ENCODE assay signal across 20 mouse cellular contexts in the genomic region with DNA sequence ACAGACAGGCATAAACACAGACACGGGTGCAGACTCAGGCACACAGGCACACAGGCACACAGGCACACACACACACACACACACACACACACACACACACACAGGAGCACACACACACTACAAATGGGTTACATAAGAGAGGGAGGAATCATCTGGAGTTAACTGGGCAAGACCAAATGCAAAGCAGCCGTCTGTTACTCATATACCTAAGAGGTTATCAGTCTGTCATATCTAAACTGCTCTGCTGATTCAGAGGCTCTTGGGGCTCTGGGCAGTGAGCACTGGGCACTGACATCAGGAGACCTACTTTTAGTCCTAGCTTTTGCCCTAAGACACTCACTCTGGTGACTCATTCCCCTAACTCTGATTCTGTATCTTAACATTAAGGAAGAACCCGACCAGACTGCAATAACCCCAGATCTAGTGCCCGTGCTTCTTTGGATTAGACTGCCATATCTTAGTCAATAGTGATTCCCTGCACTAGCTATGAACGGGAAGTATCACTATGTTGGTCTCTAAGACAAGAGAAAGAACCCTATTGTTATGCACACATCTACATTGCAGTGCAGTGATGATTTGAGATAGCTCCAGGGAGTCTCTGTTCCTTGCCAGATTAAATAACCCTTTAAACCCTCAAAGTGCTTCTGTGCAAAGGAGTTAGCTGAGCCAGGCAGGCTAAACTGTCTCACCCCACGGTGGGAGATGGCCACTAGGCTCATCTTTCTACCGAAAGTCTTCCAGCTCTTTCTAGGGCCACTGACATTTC.
DNase-seq lines count a peak whose midpoint lies in the region; ATAC-seq lines count a peak whose summit lies in the region.
"Had no signal": no experiment of that assay in that cellular context is flagged by ENCODE, and none has a peak within 500 bp of the region (broad histone marks: within the 10 kb centered on the region; RNA-seq: fewer than 3 reads in every experiment).

No protein-coding gene starts in this region.

- peaks cover 3% of the 10 kb centered on the region; the same call in 1 of the 2 replicates for H3K4me1 ChIP-seq in hindbrain, embryonic 13.5 days (replicated peaks)
- H3K4me1 ChIP-seq in hindbrain, embryonic 12.5 days: no peaks in the 10 kb centered on the region
- H3K4me1 ChIP-seq: heart, embryonic 12.5 days; midbrain, embryonic 13.5 days; neural tube, embryonic 15.5 days had no signal

- DNase-seq in heart, adult 11 months: peak; percentile 53
- no peak for DNase-seq in heart, adult 9 months (ENCODE audit: low spot score in 2 of 2)
- DNase-seq in A20 (ENCODE audit: low read depth, low spot score) (peak; percentile 10), NIH3T3 (ENCODE audit: low read depth) (peak; percentile 10)
- DNase-seq: cerebellum, adult 8-10 months; gastrocnemius, postnatal 14 days; kidney, adult 11 months; left cerebral cortex, postnatal 4 days; lung, adult 2 months; lung, postnatal 4 days had no signal

- no peaks in the 10 kb centered on the region for H3K27me3 ChIP-seq in hindbrain, embryonic 13.5 days
- no peaks in the 10 kb centered on the region for H3K27me3 ChIP-seq in hindbrain, embryonic 12.5 days
- H3K27me3 ChIP-seq: forebrain, embryonic 13.5 days; heart, embryonic 12.5 days; midbrain, embryonic 13.5 days; neural tube, embryonic 15.5 days had no signal

- H3K9me3 ChIP-seq in hindbrain, embryonic 13.5 days: no peaks in the 10 kb centered on the region
- H3K9me3 ChIP-seq in hindbrain, embryonic 12.5 days (replicated peaks): no peaks in the 10 kb centered on the region
- H3K9me3 ChIP-seq: forebrain, embryonic 13.5 days; heart, embryonic 12.5 days; midbrain, embryonic 13.5 days; neural tube, embryonic 15.5 days had no signal

- H3K4me2 ChIP-seq in hindbrain, embryonic 13.5 days: no peak overlapping the region
- H3K4me2 ChIP-seq in hindbrain, embryonic 12.5 days (replicated peaks): no peak overlapping the region
- H3K4me2 ChIP-seq: forebrain, embryonic 13.5 days; heart, embryonic 12.5 days; midbrain, embryonic 13.5 days; neural tube, embryonic 15.5 days had no signal

- 63% methylated on average over 7 of the region's 7 CpGs for WGBS in hindbrain, embryonic 13.5 days
- 62% methylated on average over 7 of the region's 7 CpGs for WGBS in hindbrain, embryonic 12.5 days

- H3K9ac ChIP-seq in hindbrain, embryonic 13.5 days: no peak overlapping the region
- no peak overlapping the region for H3K9ac ChIP-seq in hindbrain, embryonic 12.5 days
- H3K9ac ChIP-seq: forebrain, embryonic 13.5 days; heart, embryonic 12.5 days; midbrain, embryonic 13.5 days; neural tube, embryonic 15.5 days had no signal

- ATAC-seq in megakaryocyte, adult 5-6 weeks (ENCODE audit: poor library complexity, severe bottlenecking): 0 out of 2 replicates have a peak, but pooled peaks have one; percentile 18
- ATAC-seq in hindbrain, embryonic 13.5 days (ENCODE audit: low FRiP score): no peak
- no peak for ATAC-seq in hindbrain, embryonic 12.5 days (ENCODE audit: low FRiP score)
- ATAC-seq: CD4-positive, CD25-positive, alpha-beta regulatory T cell, adult 4 months; forebrain, embryonic 13.5 days; hindbrain, postnatal 0 days had no signal

- H3K4me3 ChIP-seq in hindbrain, embryonic 13.5 days: no peak overlapping the region
- H3K4me3 ChIP-seq in hindbrain, embryonic 12.5 days: no peak overlapping the region
- H3K4me3 ChIP-seq: forebrain, embryonic 13.5 days; heart, embryonic 12.5 days; midbrain, embryonic 13.5 days; myocyte; neural tube, embryonic 15.5 days had no signal

- H3K36me3 ChIP-seq in hindbrain, embryonic 13.5 days: no peaks in the 10 kb centered on the region
- H3K36me3 ChIP-seq in hindbrain, embryonic 12.5 days: no peaks in the 10 kb centered on the region
- H3K36me3 ChIP-seq: heart, embryonic 12.5 days; midbrain, embryonic 13.5 days; neural tube, embryonic 15.5 days had no signal

- H3K27ac ChIP-seq in hindbrain, embryonic 13.5 days: no peak overlapping the region
- H3K27ac ChIP-seq in hindbrain, embryonic 12.5 days: no peak overlapping the region
- H3K27ac ChIP-seq: forebrain, embryonic 13.5 days; hindbrain, postnatal 0 days; midbrain, embryonic 13.5 days; neural tube, embryonic 15.5 days had no signal

Comparison
In these comparisons a context has a peak if more than half of its experiments do, and no peak if none do; other contexts are left out.
1. DNase-seq: peak in heart, adult 11 months (single experiment), A20 (single experiment) and NIH3T3 (single experiment); none in heart, adult 9 months (0 of 2).